Mouse (Mus musculus): Measurements from ENCODE around the gene Lin7a.

DNA sequence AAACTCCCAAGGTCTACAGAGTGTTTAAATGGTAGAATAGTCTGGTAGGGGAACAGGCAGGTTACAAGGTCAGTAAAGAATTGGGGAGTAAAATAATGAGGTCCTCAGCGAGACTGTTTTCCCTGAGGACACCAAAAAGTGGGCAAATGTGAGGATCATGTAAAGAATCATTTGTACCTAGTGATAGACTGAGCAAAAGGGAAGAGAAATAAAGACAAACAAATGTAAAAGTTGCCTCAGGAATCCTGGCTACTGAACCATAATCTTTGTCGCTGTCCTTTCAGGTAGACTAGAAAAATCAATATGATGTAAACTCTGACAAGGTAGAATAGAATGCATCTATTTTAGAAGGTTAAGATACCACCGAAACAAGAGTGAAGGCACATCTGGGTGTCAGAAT lies 36.0 kb upstream of the Lin7a start:
- TF ChIP-seq CTCF (IDR thresholded peaks at IDR 0.05; ENCODE audit: borderline replicate concordance, insufficient read depth, low read length) (no peak), POLR2A (IDR thresholded peaks at IDR 0.05; ENCODE audit: low read depth, low read length) (no peak)

Measured in embryonic fibroblast, embryonic 13.5 days (primary cell).